Mouse (Mus musculus): ENCODE data around the gene Spata6.

- TF ChIP-seq CTCF (IDR thresholded peaks at IDR 0.05; ENCODE audit: control insufficient read depth, insufficient read depth, insufficient replicate concordance, low read depth, low read length) (no peak), POLR2A (IDR thresholded peaks at IDR 0.05; ENCODE audit: control insufficient read depth, low read depth, low read length) (no peak)
Measured at GRCm38 (mm10) chr4:111803164-111803563, 83.4 kb downstream of the Spata6 start.

All from testis, adult 2 months (tissue).